Mouse (Mus musculus): Measurements from ENCODE around the gene Atp5j. TPM values are rescaled to one million over a fixed set of nuclear protein-coding genes. Genes with fewer than 3 reads are reported as not detected.

The Atp5j gene
- polyA plus RNA-seq, 1 experiment: 351 TPM

GRCm38 (mm10) chr16:84807874-84808273 is 27.6 kb downstream of the Atp5j start:
- DNase-seq (ENCODE audit: low spot score): no peak

GRCm38 (mm10) chr16:84806175-84806574 is 29.2 kb downstream of the Atp5j start:
- DNase-seq (ENCODE audit: low spot score): no peak

GRCm38 (mm10) chr16:84804866-84805265 is 30.6 kb downstream of the Atp5j start:
- no peak for DNase-seq (ENCODE audit: low spot score)

DNA sequence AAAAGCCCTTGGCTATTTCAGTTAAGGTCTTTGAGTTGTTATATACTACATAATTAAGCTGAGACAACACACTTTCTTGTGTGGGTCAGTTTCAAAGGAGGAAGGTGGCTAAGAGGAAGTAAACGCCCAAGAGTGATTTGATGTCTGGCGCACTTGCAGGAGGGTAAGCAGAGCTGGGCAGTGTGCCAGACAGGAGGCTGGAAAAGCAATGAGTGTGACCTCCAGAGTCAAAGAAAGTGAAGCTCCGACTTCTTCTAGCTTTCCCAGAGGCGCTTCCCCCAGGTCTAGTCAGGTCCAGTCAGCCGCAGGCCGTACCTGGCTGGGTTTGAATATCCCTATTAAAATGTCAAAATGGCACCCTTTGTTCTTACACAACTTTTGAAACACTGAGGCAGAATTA is 33.2 kb downstream of the Atp5j start:
- no peak for DNase-seq (ENCODE audit: low spot score)

DNA sequence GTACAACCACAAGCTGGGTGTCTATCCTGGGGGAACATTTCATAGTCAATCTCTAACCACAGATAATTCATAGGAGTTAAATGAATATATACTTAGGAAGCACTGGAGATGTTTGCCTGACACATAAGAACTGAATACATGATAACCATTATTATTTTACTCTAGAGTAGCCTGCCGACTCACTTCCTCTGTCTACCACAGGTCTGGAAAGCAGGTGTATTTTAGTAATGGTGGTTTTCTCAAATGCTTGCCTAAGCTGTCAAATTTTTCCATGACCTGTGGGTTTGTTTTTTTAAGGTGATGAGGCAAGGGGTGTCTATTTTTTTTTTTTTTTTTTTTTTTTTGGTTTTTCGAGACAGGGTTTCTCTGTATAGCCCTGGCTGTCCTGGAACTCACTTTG is 35.4 kb downstream of the Atp5j start:
- DNase-seq (ENCODE audit: low spot score): no peak

- DNase-seq (ENCODE audit: low spot score): no peak
These were observed 38.7 kb downstream of the Atp5j start for GRCm38 (mm10) chr16:84796678-84797077.

- DNase-seq (ENCODE audit: low spot score): no peak
These were observed 40.1 kb downstream of the Atp5j start for GRCm38 (mm10) chr16:84795337-84795736.

DNA sequence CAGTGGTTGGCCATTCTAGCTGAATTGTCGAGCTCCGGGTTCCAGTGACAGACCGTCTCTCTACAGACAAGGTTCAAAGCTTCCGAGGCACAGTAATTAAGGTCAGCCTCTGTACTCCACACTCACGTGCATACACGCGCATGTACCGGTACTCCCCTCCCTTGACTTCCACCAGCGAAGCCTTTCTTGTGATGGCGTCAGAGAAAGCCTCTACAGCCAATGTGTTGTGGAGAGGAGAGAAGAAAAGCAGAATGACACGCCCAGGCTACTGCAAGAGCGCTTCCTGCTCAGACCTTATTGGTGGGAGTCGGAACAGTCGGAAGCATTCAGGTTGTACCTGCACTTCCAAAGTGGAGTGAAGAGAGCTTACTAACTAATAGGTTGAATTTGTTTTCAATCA is 42.0 kb downstream of the Atp5j start:
- DNase-seq (ENCODE audit: low spot score): no peak

DNA sequence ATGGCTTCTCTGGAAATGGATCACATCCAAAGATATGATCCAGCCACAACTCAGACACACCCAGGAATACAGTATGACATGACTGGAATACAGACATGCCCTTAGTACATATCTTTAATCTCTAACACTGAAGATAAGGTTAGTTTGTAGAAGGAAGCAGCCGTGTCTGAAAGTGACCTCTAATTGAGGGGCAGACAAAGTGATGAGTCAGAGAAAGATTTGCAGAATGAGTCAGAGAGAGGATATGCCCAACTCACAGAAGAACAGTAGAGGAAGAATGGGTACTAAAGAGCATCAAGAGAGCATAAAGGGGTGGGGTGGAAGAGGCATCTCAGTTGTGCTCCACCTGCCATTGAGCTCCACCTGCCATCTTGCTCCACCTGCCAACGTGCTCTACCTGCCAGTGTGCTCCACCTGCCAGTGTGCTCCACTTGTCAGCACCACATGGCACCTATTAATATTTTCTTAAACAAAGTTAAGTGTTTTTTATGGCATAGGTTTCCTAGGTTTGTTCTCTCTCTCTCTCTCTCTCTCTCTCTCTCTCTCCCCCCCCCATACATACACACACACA is 44.7 kb downstream of the Atp5j start:
- no peak for DNase-seq (ENCODE audit: low spot score)

DNA sequence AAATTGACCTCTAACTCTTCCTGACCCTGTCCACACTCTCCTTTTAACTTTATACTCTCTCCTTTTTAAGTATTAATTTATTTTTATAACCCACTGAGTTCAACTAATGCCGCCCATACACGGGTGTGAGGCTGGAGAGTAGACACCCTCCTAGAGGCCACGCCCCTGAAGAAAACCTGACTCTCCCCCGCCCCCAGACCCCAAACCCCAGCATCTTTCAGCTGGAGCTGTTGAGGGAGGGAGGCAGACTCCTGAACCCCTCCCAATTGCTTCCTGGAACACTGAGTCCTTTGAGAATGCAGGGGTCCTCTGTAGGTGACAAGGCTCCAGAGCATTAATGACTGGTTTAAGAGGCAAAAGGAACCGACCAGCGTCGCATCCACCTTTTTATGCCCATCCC is 50.5 kb downstream of the Atp5j start:
- DNase-seq (ENCODE audit: low spot score): no peak

DNA sequence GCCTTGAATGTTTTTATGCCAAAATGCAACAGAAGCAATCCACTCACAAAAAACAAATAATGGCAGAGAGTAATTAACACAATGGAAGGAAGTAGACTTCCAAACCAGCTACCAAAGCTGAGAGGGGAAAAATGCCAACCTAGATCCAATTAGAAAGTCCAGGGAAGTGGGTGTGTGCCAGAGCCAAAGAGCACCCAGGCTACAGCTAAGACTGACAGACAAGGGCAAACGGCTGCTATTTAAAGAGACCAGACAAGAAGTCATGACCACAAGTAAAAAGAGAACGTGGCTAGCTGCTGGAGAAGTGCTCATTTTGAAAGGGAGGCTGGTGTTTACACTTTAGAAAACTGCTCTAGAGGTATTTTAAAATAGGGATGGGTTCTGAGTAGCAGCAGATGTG is 52.1 kb downstream of the Atp5j start:
- DNase-seq (ENCODE audit: low spot score): no peak

GRCm38 (mm10) chr16:84779718-84780117 is 55.7 kb downstream of the Atp5j start:
- DNase-seq (ENCODE audit: low spot score): no peak

- DNase-seq (ENCODE audit: low spot score): no peak
These were observed 56.4 kb downstream of the Atp5j start for GRCm38 (mm10) chr16:84778861-84779630.

- no peak for DNase-seq (ENCODE audit: low spot score)
These were observed 57.0 kb downstream of the Atp5j start for GRCm38 (mm10) chr16:84778431-84778830.

Other genes starting within 250 kb of the Atp5j start
- gene Mrpl39, start 99.9 kb downstream of the Atp5j start, polyA plus RNA-seq (2012; rRNA removed): 22.1 and 24.4 TPM in 2 replicates
- gene Jam2, start 61.5 kb downstream of the Atp5j start, polyA plus RNA-seq (2012; rRNA removed): 26.8 and 26.9 TPM in 2 replicates
- 22.6 and 23.9 TPM in 2 replicates for gene Gabpa, start 700 bp downstream of the Atp5j start, polyA plus RNA-seq (2012; rRNA removed)